Mouse (Mus musculus) CD4-positive, CD25-positive, alpha-beta regulatory T cell, adult 4 months (primary cell): ENCODE data around the gene Il21r. TPM values are rescaled to one million over a fixed set of nuclear protein-coding genes. Genes with fewer than 3 reads are reported as not detected.
A peak's percentile ranks its signal among the peaks of the same experiment; 100 is the strongest.

Experiments
- ATAC-seq: one replicate; pipeline ENCODE4 v1.8.0; 2017
- polyA plus RNA-seq, 2 experiments: library from polyadenylated mRNA; unstranded; fragments of 100-300 nt; shearing (Covaris generic); gene quantifications; one replicate each; pipeline ENCODE4 v1.2.1; 2017

Gene Il21r
- polyA plus RNA-seq, result 100 to 1,000 TPM in 1 of 2 experiments, 10 to 100 TPM in 1; 99.5 to 157 TPM

DNA sequence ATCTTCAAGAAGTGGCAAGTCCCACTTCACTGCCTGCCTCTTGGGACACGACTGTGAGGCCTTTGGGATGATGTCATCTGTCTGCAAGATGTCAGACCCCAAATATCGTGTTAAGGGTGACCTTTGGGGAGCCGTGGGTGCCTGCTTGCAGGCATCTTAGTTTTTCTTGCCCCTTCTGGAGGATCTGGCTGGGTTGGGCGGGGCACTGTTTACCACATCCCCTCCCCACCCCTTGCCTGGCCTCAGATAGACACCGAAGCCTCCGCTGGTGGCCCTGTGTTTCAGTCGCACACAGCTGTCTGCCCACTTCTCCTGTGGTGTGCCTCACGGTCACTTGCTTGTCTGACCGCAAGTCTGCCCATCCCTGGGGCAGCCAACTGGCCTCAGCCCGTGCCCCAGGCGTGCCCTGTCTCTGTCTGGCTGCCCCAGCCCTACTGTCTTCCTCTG is at the start of gene Il21r:
Il21r (plus strand) TSS at position 245 of the 447 bp plus-strand sequence.
- peak; percentile 58 for ATAC-seq

- ATAC-seq, result no peak
These were observed 49.4 kb upstream of the Il21r start for GRCm38 (mm10) chr7:125553653-125554428.

DNA sequence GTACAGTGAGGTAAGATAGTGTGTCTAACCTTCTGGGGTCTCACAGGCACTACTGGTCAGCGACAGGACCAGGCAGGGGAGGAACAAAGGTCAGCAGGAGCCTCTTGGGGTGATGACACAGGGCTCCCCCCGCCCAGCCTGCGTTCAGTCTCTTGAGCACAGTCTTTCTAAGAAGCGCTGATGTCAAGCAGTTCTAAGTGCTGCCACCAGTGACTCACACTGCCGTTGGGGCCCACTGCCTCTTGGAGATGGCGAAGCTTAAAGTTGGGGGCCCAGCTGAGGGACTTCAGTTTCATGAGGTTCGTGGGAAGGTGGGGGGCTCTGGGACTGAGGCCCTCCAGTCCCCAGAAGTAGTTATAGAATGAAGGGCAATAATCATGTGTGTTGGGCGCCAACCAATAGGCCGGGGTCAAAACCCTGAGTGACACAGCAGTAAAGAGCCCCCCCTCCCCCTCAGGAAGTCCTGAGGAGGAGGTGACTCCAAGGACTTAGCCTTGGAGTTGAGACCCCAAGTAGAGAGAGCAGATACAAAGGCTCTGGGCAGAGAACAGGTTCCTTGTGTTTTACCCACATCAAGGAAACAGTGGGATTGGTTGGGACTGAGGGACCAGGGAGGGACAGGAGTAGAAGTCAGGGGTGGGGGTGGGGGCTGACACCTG is 48.6 kb upstream of the Il21r start:
- ATAC-seq, result peak; percentile 44

DNA sequence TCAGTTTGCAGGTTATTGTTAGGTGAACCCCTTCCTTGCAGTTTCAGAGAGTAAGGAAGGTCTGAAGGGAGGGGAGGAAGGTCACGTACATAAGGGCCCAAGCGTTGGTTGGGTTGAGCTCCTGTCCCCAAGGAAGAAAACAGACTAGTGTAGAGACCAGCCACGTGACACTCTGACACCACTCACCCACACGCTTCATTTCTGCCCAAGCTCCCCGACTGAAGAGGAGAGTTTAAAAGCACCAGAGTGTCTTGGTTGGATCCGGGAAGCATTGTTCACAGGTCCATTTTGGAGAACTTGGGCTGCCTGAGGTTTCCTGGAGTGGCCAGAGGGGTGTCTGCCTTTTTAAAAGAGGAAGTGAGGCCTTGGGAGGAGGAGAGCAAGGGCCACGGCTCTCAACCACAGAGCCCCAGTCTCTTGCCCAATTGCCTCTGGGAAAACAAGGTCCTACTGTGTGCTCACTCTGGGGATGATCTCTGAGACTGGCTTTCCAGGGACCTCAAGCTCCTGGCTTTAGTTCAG is 47.8 kb upstream of the Il21r start:
- no peak for ATAC-seq

DNA sequence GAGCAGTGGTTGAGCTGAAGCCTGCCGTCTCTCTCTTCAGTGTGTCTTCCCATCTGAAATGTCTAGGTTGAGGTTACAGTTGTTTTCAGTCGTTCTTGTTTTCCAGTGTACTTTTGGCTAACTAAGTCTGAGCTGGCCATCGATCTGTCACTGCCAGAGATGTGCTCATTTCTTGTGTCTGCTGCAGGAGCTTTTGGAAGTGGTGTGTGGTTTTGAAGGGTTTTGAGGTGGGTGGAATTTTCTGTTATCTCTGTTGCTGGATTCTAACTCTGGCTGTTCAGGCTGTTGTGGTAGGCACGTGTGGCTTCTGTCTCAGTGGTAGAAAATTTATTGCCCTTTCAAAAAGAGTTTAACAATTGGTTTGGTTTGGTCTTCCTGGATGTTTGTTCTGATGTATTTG is 47.1 kb upstream of the Il21r start:
- no peak for ATAC-seq

DNA sequence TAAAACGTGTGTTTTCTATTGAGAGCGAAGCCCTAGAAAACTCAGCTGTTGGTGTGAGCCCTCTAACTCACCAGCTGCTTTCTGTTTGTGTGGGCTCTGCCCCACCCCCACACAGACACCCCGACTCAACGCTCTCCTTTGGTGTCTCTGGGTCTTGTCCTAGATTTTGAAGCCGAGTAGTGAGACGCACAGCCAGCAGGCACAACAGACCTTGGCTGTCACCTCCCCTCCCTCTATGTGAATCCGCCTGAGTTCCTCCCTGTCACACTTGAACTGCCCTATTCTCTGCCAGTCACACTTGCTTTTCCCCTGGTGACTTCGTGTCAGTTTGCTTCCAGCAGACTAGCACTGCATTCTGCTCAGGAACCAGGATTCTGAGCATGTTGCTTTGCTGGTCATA is 46.4 kb upstream of the Il21r start:
- no peak for ATAC-seq

- ATAC-seq, result no peak
These were observed 44.8 kb upstream of the Il21r start for GRCm38 (mm10) chr7:125558401-125558945.

DNA sequence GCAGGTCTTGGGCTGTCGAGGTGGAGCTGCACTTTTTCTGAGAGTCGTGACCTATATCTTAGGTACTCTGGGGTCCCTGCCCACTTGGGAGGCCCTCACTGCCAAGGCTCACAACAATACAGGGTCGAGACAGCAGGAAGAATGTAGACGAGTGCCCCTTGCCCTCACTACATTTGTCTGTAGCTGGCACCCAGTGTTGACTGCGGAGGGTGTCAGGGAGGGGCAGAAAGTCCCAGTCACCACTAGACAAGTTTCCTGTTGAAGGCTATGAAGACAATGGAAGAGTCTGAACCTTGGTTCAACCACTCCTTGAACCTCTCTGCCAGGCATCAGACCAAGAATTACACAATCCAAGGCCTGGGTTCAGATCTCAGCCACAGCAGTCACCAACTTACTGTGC is 44.2 kb upstream of the Il21r start:
- ATAC-seq, result peak; percentile 11

DNA sequence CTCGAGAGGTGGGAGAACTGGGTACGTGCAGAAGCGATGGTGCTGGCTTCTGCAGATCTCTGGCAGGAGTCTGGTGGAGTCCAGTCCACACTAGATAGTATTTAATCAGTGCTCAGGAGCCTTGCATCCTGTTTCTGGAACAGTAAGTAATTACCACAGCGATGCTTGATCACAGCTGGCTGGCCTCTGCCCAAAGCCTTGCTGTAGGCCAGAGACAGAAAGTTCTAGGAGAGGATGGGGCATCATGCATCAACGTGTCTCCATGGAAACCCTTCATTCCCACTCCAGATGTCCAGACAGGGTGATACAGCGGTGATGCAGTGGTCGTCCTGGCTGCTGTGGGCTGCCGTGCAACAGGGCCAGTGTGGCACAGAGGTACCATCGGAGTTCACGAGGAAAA is 43.7 kb upstream of the Il21r start:
- no peak for ATAC-seq

DNA sequence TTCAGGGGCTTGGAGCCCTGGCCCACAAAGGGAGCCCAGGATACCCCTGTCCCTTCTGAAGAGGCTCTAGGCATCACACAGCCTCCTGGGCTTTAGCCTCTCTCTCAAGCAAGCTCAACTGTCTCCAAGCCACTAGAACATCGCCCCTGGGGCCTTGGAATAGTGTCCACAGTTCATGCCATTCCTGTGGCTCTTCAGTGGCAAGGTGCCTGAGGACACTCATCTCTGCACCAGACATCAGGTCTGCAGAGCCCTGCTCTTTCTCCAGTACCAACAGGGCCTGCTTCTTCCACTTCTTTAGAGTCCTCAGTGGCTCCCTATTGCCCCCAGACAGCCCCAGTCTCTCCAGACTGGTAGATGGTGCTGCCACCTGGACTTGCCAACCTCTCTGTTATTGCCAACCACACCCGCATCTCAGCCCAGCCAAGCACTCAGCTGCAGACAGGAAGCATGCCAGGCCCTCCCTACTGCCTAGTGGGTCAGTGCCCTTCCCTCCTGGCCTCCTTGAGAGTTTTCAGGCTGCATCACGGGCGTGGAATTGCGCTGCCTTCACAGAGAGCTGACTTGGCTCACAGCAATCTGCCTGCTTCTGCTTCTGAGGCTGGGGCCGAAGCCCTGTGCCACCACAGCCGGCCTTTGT is 43.0 kb upstream of the Il21r start:
- ATAC-seq, result no peak

GRCm38 (mm10) chr7:125561085-125561690 is 42.0 kb upstream of the Il21r start:
- peak; percentile 86 for ATAC-seq

- ATAC-seq, result no peak
These were observed 40.8 kb upstream of the Il21r start for GRCm38 (mm10) chr7:125562413-125562812.

DNA sequence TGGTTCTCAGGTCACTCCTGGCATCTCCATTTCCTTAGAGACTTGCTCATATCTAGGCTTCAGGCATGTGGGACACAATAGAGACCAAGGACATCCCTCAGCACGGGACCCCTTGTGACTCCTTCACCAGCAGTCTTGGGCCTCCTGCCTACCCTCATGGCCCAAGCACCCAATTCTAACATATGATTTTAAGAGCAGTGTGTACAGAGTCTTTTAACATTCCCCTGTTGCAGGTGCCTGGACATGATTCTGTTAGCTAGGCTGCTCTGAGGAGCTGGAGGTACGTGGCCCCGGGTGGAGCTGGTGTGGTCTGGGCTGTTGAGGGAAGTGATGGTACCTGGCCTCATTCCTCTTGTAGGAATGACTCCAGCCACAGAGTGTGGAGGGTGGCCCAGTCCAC is 40.1 kb upstream of the Il21r start:
- ATAC-seq, result no peak

- no peak for ATAC-seq
These were observed 38.8 kb upstream of the Il21r start for GRCm38 (mm10) chr7:125564316-125565024.

- ATAC-seq, result no peak
These were observed 37.5 kb upstream of the Il21r start for GRCm38 (mm10) chr7:125565516-125566285.

DNA sequence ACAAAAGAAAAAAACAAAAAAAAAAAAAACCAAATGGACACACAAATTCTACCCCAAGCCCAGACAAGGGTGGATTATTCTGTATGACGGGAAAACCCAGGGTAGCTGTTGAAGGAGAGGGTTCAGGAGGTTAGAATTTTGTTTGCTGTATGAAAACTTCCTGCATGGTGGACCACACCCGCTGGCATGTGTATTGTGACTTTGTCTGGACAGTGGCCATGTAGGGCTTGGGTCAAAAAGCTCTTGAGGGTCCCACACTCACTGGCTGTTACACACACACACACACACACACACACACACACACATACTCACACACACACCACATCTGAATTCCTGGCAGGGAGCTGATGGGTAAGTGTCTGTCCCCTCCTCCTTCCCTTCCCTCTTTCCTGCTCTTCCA is 36.8 kb upstream of the Il21r start:
- ATAC-seq, result no peak

DNA sequence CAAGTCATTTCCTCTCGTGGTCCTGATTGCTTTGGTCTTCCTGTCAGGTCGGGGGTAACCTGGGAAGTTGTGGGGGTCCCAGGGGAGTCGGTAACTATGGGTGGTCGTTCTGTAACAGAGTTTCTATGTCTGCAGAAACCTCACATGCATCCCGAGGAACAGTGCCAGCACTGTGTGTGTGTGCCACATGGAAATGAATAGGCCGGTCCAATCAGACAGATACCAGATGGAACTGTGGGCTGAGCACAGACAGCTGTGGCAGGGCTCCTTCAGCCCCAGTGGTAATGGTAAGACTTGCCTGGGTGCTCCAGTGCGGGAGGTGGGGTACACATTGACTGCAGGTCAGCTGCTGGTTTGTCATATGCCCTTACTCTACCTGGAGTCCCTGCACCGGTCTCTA is 34.3 kb upstream of the Il21r start:
- ATAC-seq, result no peak

GRCm38 (mm10) chr7:125571891-125572290 is 31.3 kb upstream of the Il21r start:
- no peak for ATAC-seq

- no peak for ATAC-seq
These were observed 30.5 kb upstream of the Il21r start for GRCm38 (mm10) chr7:125572737-125573136.

DNA sequence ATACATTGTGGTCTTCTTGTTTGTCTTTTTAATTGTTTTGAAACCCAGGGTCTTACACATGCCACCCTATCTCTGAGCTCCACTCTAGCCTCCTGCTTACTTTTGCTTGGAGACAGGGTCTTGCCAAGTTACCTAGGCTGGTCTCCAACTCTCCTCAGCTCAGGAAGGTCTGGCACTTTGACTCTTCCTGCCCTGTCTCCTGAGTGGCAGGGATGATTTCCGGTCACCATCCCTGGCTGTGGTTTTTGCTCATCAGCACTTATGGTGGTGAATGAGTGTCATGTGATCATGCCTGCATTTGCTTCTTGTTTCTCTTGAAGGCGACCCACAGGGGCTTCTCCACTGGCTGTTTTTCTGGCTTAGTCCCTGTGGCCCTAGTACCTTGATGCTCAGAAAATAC is 29.4 kb upstream of the Il21r start:
- no peak for ATAC-seq

- no peak for ATAC-seq
These were observed 28.4 kb upstream of the Il21r start for GRCm38 (mm10) chr7:125574832-125575231.
